Mouse (Mus musculus): ENCODE measurements around the gene Engase.

DNA sequence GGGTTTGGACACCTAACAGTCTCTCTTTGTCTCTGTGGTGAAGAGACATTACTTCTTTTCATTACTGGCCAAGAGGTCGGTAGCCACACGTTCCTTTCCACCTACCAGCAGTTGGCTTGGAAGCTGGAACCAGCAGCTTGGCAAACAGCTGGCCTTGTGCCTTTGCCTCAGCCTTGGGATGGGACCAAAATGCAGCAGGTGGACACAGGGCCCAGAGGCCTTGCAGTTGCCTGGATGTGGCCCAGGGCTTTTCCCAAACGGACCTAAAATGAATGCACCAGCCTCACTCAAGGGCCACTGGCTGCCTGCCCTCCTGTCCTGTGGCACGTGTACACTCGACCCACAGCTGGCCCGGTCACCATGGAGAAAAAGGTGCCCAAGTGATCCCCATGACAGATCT, 25.4 kb upstream of the Engase start:
- TF ChIP-seq CTCF (IDR thresholded peaks at IDR 0.05; ENCODE audit: low read depth, low read length) (no peak), POLR2AphosphoS5 (IDR thresholded peaks at IDR 0.05; ENCODE audit: insufficient replicate concordance, low read depth, low read length) (no peak), GATA1 (IDR thresholded peaks at IDR 0.05; ENCODE audit: borderline replicate concordance, low read length) (no peak)

Data from G1E (cell line).